Mouse (Mus musculus): ENCODE results near the gene Srsf4.

The Srsf4 gene

GRCm38 (mm10) chr4:131873293-131874168, at the start of gene Srsf4:
Srsf4 (plus strand) TSS chr4:131873617.
- DNase-seq (ENCODE audit: low spot score), result peak; percentile 82

- DNase-seq (ENCODE audit: low spot score), result no peak
Measured at GRCm38 (mm10) chr4:131824939-131825338, 48.5 kb upstream of the Srsf4 start.

GRCm38 (mm10) chr4:131825830-131826229, 47.6 kb upstream of the Srsf4 start:
- DNase-seq (ENCODE audit: low spot score), result peak; percentile 25

GRCm38 (mm10) chr4:131826905-131827304, 46.5 kb upstream of the Srsf4 start:
- no peak for DNase-seq (ENCODE audit: low spot score)

- no peak for DNase-seq (ENCODE audit: low spot score)
Measured at GRCm38 (mm10) chr4:131829123-131829522, 44.3 kb upstream of the Srsf4 start.

- no peak for DNase-seq (ENCODE audit: low spot score)
Measured at GRCm38 (mm10) chr4:131831546-131832045, 41.8 kb upstream of the Srsf4 start.

GRCm38 (mm10) chr4:131832759-131833407, 40.5 kb upstream of the Srsf4 start:
- no peak for DNase-seq (ENCODE audit: low spot score)

- no peak for DNase-seq (ENCODE audit: low spot score)
Measured at GRCm38 (mm10) chr4:131833971-131834609, 39.3 kb upstream of the Srsf4 start.

GRCm38 (mm10) chr4:131836351-131836881, 37.0 kb upstream of the Srsf4 start:
- no peak for DNase-seq (ENCODE audit: low spot score)

- no peak for DNase-seq (ENCODE audit: low spot score)
Measured at GRCm38 (mm10) chr4:131836891-131837491, 36.4 kb upstream of the Srsf4 start.

GRCm38 (mm10) chr4:131837872-131838524, 35.4 kb upstream of the Srsf4 start, which contains the start of gene Ptpru:
Ptpru (minus strand) TSS chr4:131838288.
- DNase-seq (ENCODE audit: low spot score), result peak; percentile 67

GRCm38 (mm10) chr4:131843290-131843743, 30.1 kb upstream of the Srsf4 start, which contains the start of gene Mecr:
Mecr (plus strand) TSS chr4:131843470.
- DNase-seq (ENCODE audit: low spot score), result peak; percentile 87

GRCm38 (mm10) chr4:131845991-131846778, 27.2 kb upstream of the Srsf4 start:
- DNase-seq (ENCODE audit: low spot score), result no peak

GRCm38 (mm10) chr4:131848082-131848481, 25.3 kb upstream of the Srsf4 start:
- DNase-seq (ENCODE audit: low spot score), result no peak

- no peak for DNase-seq (ENCODE audit: low spot score)
Measured at GRCm38 (mm10) chr4:131849986-131850638, 23.3 kb upstream of the Srsf4 start.

GRCm38 (mm10) chr4:131854950-131855349, 18.5 kb upstream of the Srsf4 start:
- no peak for DNase-seq (ENCODE audit: low spot score)

GRCm38 (mm10) chr4:131860492-131861340, 12.7 kb upstream of the Srsf4 start:
- peak; percentile 69 for DNase-seq (ENCODE audit: low spot score)

- DNase-seq (ENCODE audit: low spot score), result no peak
Measured at GRCm38 (mm10) chr4:131861341-131861739, 12.1 kb upstream of the Srsf4 start.

Data from spleen, adult 12 weeks (tissue).